Mouse (Mus musculus) cerebellum, postnatal 14 days (tissue): ENCODE results near the gene Mms22l.
"Not testable (repeated sequence)": the region's sequence is repeated elsewhere in the genome, so short reads cannot be mapped to it uniquely, and the experiment has no call there.

Experiments used
- DNase-seq, 2 experiments: peaks; one replicate each; pipeline ENCODE4 v3.0.0; 2021; ENCODE audit warnings: mixed read lengths in 2 of 2

Mms22l gene

GRCm38 (mm10) chr4:24496116-24496952, at the start of gene Mms22l:
Gene Mms22l, plus strand, starts transcription at chr4:24496451.
- peak; percentile 96 to 97 for DNase-seq

GRCm38 (mm10) chr4:24484046-24484445, 12.2 kb upstream of the Mms22l start:
- not testable (repeated sequence) for DNase-seq

- no peak for DNase-seq
Observed at GRCm38 (mm10) chr4:24496953-24497319, 685 bp downstream of the Mms22l start.

GRCm38 (mm10) chr4:24509195-24509594, 12.9 kb downstream of the Mms22l start:
- DNase-seq = no peak

GRCm38 (mm10) chr4:24536989-24537388, 40.7 kb downstream of the Mms22l start:
- no peak for DNase-seq

- no peak for DNase-seq
Observed at GRCm38 (mm10) chr4:24543421-24543820, 47.2 kb downstream of the Mms22l start.

GRCm38 (mm10) chr4:24544677-24545151, 48.5 kb downstream of the Mms22l start:
- peak; percentile 73 to 77 for DNase-seq

- DNase-seq = no peak
Observed at GRCm38 (mm10) chr4:24556116-24556820, 60.0 kb downstream of the Mms22l start.

GRCm38 (mm10) chr4:24557149-24557548, 60.9 kb downstream of the Mms22l start:
- DNase-seq = no peak

GRCm38 (mm10) chr4:24568026-24568425, 71.8 kb downstream of the Mms22l start:
- DNase-seq = no peak

- DNase-seq = no peak
Observed at GRCm38 (mm10) chr4:24568989-24569556, 72.8 kb downstream of the Mms22l start.

GRCm38 (mm10) chr4:24574276-24574675, 78.0 kb downstream of the Mms22l start:
- DNase-seq = peak; percentile 89 to 92

GRCm38 (mm10) chr4:24577594-24577993, 81.3 kb downstream of the Mms22l start:
- DNase-seq = no peak

GRCm38 (mm10) chr4:24582295-24582694, 86.0 kb downstream of the Mms22l start:
- no peak for DNase-seq

- no peak for DNase-seq
Observed at GRCm38 (mm10) chr4:24583997-24584396, 87.7 kb downstream of the Mms22l start.

- DNase-seq = no peak
Observed at GRCm38 (mm10) chr4:24594824-24595223, 98.6 kb downstream of the Mms22l start.

- DNase-seq = no peak
Observed at GRCm38 (mm10) chr4:24596942-24597611, 100.8 kb downstream of the Mms22l start.

GRCm38 (mm10) chr4:24598637-24599036, 102.4 kb downstream of the Mms22l start:
- DNase-seq = peak; percentile 7 to 35

- DNase-seq = no peak
Observed at GRCm38 (mm10) chr4:24601711-24602110, 105.5 kb downstream of the Mms22l start.

GRCm38 (mm10) chr4:24609085-24609484, 112.8 kb downstream of the Mms22l start:
- DNase-seq = no peak

GRCm38 (mm10) chr4:24609564-24609963, 113.3 kb downstream of the Mms22l start:
- DNase-seq = no peak

GRCm38 (mm10) chr4:24620005-24620404, 123.8 kb downstream of the Mms22l start:
- DNase-seq = no peak

- peak in 1 of 2 experiments; percentile 26 for DNase-seq
Observed at GRCm38 (mm10) chr4:24620440-24620839, 124.2 kb downstream of the Mms22l start.
